7 mouse cellular contexts compared by ENCODE assay signal in genomic region chr12:54834925-54835447, GRCm38 (mm10). TPM values are rescaled to one million over a fixed set of nuclear protein-coding genes. Genes with fewer than 3 reads are reported as not detected.
A peak's percentile ranks its signal among the peaks of the same experiment; 100 is the strongest.
DNase-seq lines count a peak whose midpoint lies in the region; ATAC-seq and TF ChIP-seq lines count a peak whose summit lies in the region.

No protein-coding gene starts in this region.

- no peaks in the 10 kb centered on the region for H3K36me3 ChIP-seq in intestine, postnatal 0 days (ENCODE audit: control insufficient read depth, insufficient read depth)

- H3K4me3 ChIP-seq in intestine, postnatal 0 days (ENCODE audit: low read depth, low read length): peak overlapping the region; percentile 24

- H3K27me3 ChIP-seq in intestine, postnatal 0 days (replicated peaks; ENCODE audit: control insufficient read depth, insufficient read depth, low read length): no peaks in the 10 kb centered on the region

- peak overlapping the region; percentile 56 for H3K4me2 ChIP-seq in intestine, postnatal 0 days (replicated peaks; ENCODE audit: low read depth)

- no peak for TF ChIP-seq CTCF in intestine, postnatal 0 days (IDR thresholded peaks at IDR 0.05; ENCODE audit: low read depth)

- peak; percentile 71 to 95 for DNase-seq in adrenal gland, adult (ENCODE audit: inconsistent age in 2 of 2, low spot score in 1 of 2)
- DNase-seq in embryo, embryonic 9.5 days (ENCODE audit: extremely low spot score): peak; percentile 82
- peak; percentile 99 for DNase-seq in heart, adult 11 months
- DNase-seq in left cerebral cortex, postnatal 25 days (ENCODE audit: low spot score in 2 of 2): peak; percentile 52 to 77
- DNase-seq in skeletal muscle tissue, adult 2 months (ENCODE audit: low read depth, low spot score): peak; percentile 77

- peak; percentile 71 for ATAC-seq in intestine, postnatal 0 days
- ATAC-seq in megakaryocyte-erythroid progenitor cell, adult 5-6 weeks (replicated peaks; ENCODE audit: low FRiP score, low TSS enrichment, poor library complexity, severe bottlenecking): peak; percentile 60; the same call in 1 of the 2 replicates

- intact Hi-C loops in left cerebral cortex, postnatal 25 days (cut with DNase I): loop anchor here (1.0 to 10.0 kb wide), 2 partner anchors 27 to 460 kb away; partner anchors contain the start of genes 1110008L16Rik and Cfl2

- 0 out of 2 replicates have a peak, but pooled peaks cover 6% of the 10 kb centered on the region for H3K4me1 ChIP-seq in intestine, postnatal 0 days (replicated peaks; ENCODE audit: control insufficient read depth, insufficient read depth, low read length)

- 6% methylated on average over 11 of the region's 11 CpGs for WGBS in intestine, postnatal 0 days

- no peaks in the 10 kb centered on the region for H3K9me3 ChIP-seq in intestine, postnatal 0 days (ENCODE audit: control insufficient read depth)

- H3K9ac ChIP-seq in intestine, postnatal 0 days (ENCODE audit: low read depth, low read length): no peak overlapping the region

- H3K27ac ChIP-seq in intestine, postnatal 0 days (ENCODE audit: low read depth, low read length): no peak overlapping the region

RNA-seq across cellular contexts. Expression of gene Cfl2, which starts 27.7 kb away (rescaled TPM):
- polyA plus RNA-seq in intestine, postnatal 0 days (2015; fragmentation: Nextera tagmentation; extraction: Ambion mirVana): 133 and 138 TPM in 2 replicates
- total RNA-seq in left cerebral cortex, postnatal 25 days (2021): 100 to 1,000 TPM; 111 to 116 TPM
- total RNA-seq in megakaryocyte-erythroid progenitor cell, adult 5-6 weeks (2014; fragmentation: Nextera tagmentation): 29.8 and 41.6 TPM in 2 replicates
- total RNA-seq in megakaryocyte-erythroid progenitor cell, adult 5-6 weeks (2017): 22.7 and 31.5 TPM in 2 replicates

RNA-seq across cellular contexts. Expression of gene Snx6, which starts 39.5 kb away (rescaled TPM):
- 167 and 187 TPM in 2 replicates for polyA plus RNA-seq in intestine, postnatal 0 days (2015; fragmentation: Nextera tagmentation; extraction: Ambion mirVana)
- total RNA-seq in left cerebral cortex, postnatal 25 days (2021): 10 to 100 TPM; 39.7 to 48.2 TPM
- 30.9 and 34.0 TPM in 2 replicates for total RNA-seq in megakaryocyte-erythroid progenitor cell, adult 5-6 weeks (2014; fragmentation: Nextera tagmentation)
- total RNA-seq in megakaryocyte-erythroid progenitor cell, adult 5-6 weeks (2017): 56.9 and 74.7 TPM in 2 replicates
